Mouse (Mus musculus) heart, embryonic 14.5 days (tissue): ENCODE results near the gene Kcnj15. TPM values are rescaled to one million over a fixed set of nuclear protein-coding genes. Genes with fewer than 3 reads are reported as not detected.

Experiments used
- ATAC-seq: fragments of 200-750 bp; cut with Nextera tagmentation; 2 replicates; pipeline ENCODE4 v1.8.0; 2017; ENCODE audit warnings: low read depth, moderate TSS enrichment; ENCODE audit not compliant: insufficient number of reproducible peaks, insufficient read depth, low FRiP score
- H3K27ac ChIP-seq, 2 experiments: fragments of 200-500 bp in 1 of 2; fragments of 300-500 bp in 1 of 2; sonication (generic) in 1 of 2; replicated peaks in 1 of 2; 2 replicates each; pipeline ENCODE4 v1.5.1; 2012 to 2014; ENCODE audit warnings: low read depth in 2 of 2, low read length in 2 of 2, control low read depth in 1 of 2, mild to moderate bottlenecking in 1 of 2, mixed read lengths in 1 of 2; ENCODE audit not compliant: control insufficient read depth in 1 of 2, insufficient read depth in 1 of 2
- H3K27me3 ChIP-seq: fragments of 300-500 bp; sonication (generic); 2 replicates; pipeline ENCODE4 v1.6.1; 2014; ENCODE audit warnings: mild to moderate bottlenecking, low read length, control low read depth; ENCODE audit not compliant: control insufficient read depth, insufficient read depth
- H3K36me3 ChIP-seq: fragments of 300-500 bp; sonication (generic); 2 replicates; pipeline ENCODE4 v1.6.1; 2014; ENCODE audit warnings: mild to moderate bottlenecking, control low read depth, low read length, mixed read lengths; ENCODE audit not compliant: control insufficient read depth, insufficient read depth
- H3K4me1 ChIP-seq, 2 experiments: fragments of 200-500 bp in 1 of 2; fragments of 300-500 bp in 1 of 2; sonication (generic) in 1 of 2; 2 replicates each; pipeline ENCODE4 v1.6.1; 2012 to 2014; ENCODE audit warnings: low read length in 2 of 2, control low read depth in 1 of 2, mixed read lengths in 1 of 2; ENCODE audit not compliant: control insufficient read depth in 2 of 2, insufficient read depth in 2 of 2
- H3K4me2 ChIP-seq: fragments of 300-500 bp; sonication (generic); 2 replicates; pipeline ENCODE4 v1.6.1; 2014; ENCODE audit warnings: mild to moderate bottlenecking, low read length
- H3K4me3 ChIP-seq, 2 experiments: fragments of 200-500 bp in 1 of 2; fragments of 300-500 bp in 1 of 2; sonication (generic) in 1 of 2; 2 replicates each; pipeline ENCODE4 v1.5.1; 2012 to 2014; ENCODE audit warnings: low read length in 2 of 2, mild to moderate bottlenecking in 2 of 2, control low read depth in 1 of 2, low read depth in 1 of 2, moderate library complexity in 1 of 2; ENCODE audit not compliant: control insufficient read depth in 1 of 2, insufficient read depth in 1 of 2
- H3K9ac ChIP-seq: fragments of 300-500 bp; sonication (generic); 2 replicates; pipeline ENCODE4 v1.6.1; 2014; ENCODE audit warnings: mild to moderate bottlenecking, low read length
- H3K9me3 ChIP-seq: fragments of 300-500 bp; sonication (generic); 2 replicates; pipeline ENCODE4 v1.6.1; 2016; ENCODE audit warnings: low read length, control low read depth; ENCODE audit not compliant: control insufficient read depth
- WGBS: fragments of 180-500 bp; shearing (Covaris S2); extraction: QIAGEN DNeasy Blood & Tissue Kit; methylation state at CpG from one replicate; pipeline ENCODE4 v1.1.7; 2014; 5-methylcytosine and 5-hydroxymethylcytosine counted together
- polyA plus RNA-seq: library from polyadenylated mRNA; unstranded; fragments of >200 nt; fragmentation: Nextera tagmentation; extraction: Ambion mirVana; gene quantifications from 2 replicates; pipeline ENCODE4 v1.2.1, GENCODE M21; 2014

Kcnj15 gene
- polyA plus RNA-seq, 1 experiment from 2014 or later = 1.9 TPM

GRCm38 (mm10) chr16:95283369-95283768 lies 26.0 kb downstream of the Kcnj15 start:
- no peaks in the 10 kb centered on the region; a peak in 1 of 4 replicates for H3K4me1 ChIP-seq
- ATAC-seq = no peak
- H3K27me3 ChIP-seq = no peaks in the 10 kb centered on the region
- H3K4me2 ChIP-seq = no peak overlapping the region
- no peak overlapping the region for H3K27ac ChIP-seq
- no peaks in the 10 kb centered on the region for H3K36me3 ChIP-seq
- H3K9ac ChIP-seq = no peak overlapping the region
- WGBS = 76% methylated on average over 10 of the region's 10 CpGs
- no peak overlapping the region for H3K4me3 ChIP-seq
- no peaks in the 10 kb centered on the region for H3K9me3 ChIP-seq

GRCm38 (mm10) chr16:95284085-95284727 lies 26.8 kb downstream of the Kcnj15 start:
- Histone ChIP-seq H3K4me2 (no peak overlapping the region), H3K9ac (no peak overlapping the region), H3K36me3 (no peaks in the 10 kb centered on the region), H3K9me3 (no peaks in the 10 kb centered on the region), H3K27me3 (no peaks in the 10 kb centered on the region), H3K4me1 (no peaks in the 10 kb centered on the region), H3K27ac (0 out of 4 replicates have a peak overlapping the region, but pooled peaks of 1 of the 2 experiments have one; percentile 18), H3K4me3 (no peak overlapping the region)
- 69% methylated on average over 12 of the region's 12 CpGs for WGBS
- ATAC-seq = no peak

- no peak for ATAC-seq
- Histone ChIP-seq H3K27ac (no peak overlapping the region), H3K4me3 (no peak overlapping the region), H3K4me2 (no peak overlapping the region), H3K9me3 (no peaks in the 10 kb centered on the region), H3K4me1 (no peaks in the 10 kb centered on the region), H3K36me3 (no peaks in the 10 kb centered on the region), H3K27me3 (no peaks in the 10 kb centered on the region), H3K9ac (no peak overlapping the region)
- WGBS = 78% methylated on average over 4 of the region's 4 CpGs
These were observed 27.7 kb downstream of the Kcnj15 start for GRCm38 (mm10) chr16:95285043-95285442.

GRCm38 (mm10) chr16:95285767-95286166 lies 28.4 kb downstream of the Kcnj15 start:
- Histone ChIP-seq H3K9me3 (no peaks in the 10 kb centered on the region), H3K4me2 (no peak overlapping the region), H3K4me1 (no peaks in the 10 kb centered on the region), H3K27ac (no peak overlapping the region), H3K9ac (no peak overlapping the region), H3K27me3 (no peaks in the 10 kb centered on the region), H3K36me3 (no peaks in the 10 kb centered on the region), H3K4me3 (no peak overlapping the region)
- WGBS = 67% methylated on average over 4 of the region's 4 CpGs
- ATAC-seq = no peak

DNA sequence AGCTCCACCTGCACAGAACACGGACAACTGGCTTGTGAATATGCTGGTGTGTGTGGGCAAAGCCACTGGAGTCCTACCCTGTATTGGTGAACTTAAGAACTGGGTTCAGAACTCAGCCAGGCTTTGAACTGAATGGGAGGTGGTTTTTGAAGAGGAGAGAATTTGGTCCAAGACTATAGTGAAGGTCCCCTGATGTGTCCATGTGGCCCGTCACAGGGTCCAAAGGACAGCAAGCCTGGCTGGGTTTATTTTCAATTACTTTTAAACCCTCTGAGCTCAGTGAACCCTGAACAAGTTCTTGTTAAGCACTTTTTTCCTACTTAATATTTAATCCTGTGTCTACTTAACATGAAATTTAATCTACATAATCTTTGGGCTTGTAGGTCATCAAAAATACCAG lies 30.3 kb downstream of the Kcnj15 start:
- H3K36me3 ChIP-seq = no peaks in the 10 kb centered on the region
- no peaks in the 10 kb centered on the region for H3K27me3 ChIP-seq
- peaks cover 7 to 9% of the 10 kb centered on the region in 2 experiments; a peak in 3 of 4 replicates for H3K4me1 ChIP-seq
- H3K27ac ChIP-seq = no peak overlapping the region
- no peak overlapping the region for H3K4me2 ChIP-seq
- H3K9ac ChIP-seq = no peak overlapping the region
- 92% methylated on average over 2 of the region's 2 CpGs for WGBS
- H3K4me3 ChIP-seq = no peak overlapping the region
- ATAC-seq = no peak
- H3K9me3 ChIP-seq = no peaks in the 10 kb centered on the region

DNA sequence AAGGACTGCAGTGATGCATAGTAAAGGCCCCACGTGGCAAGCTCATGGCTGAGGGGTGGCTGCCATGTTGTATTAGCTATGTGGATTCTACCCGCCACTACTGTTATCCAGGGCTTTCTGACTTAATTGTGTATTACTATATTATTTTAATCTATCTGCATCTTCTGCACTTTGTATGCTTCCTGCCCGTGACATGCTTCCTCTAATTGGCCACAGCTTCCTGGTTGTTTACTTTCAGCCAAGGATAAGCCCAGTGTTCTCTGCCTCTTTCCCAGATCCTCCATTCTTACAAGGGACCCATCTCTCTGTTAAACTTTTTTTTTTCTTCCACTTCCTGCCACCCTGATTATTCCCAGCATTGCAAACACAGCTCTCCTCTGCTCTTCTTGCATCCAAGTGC lies 32.0 kb downstream of the Kcnj15 start:
- no peak overlapping the region for H3K27ac ChIP-seq
- H3K4me1 ChIP-seq = peaks cover 10 to 14% of the 10 kb centered on the region in 2 experiments; a peak in 3 of 4 replicates
- ATAC-seq = no peak
- H3K4me3 ChIP-seq = no peak overlapping the region
- H3K36me3 ChIP-seq = no peaks in the 10 kb centered on the region
- H3K9me3 ChIP-seq = no peaks in the 10 kb centered on the region
- H3K9ac ChIP-seq = no peak overlapping the region
- WGBS = 59% methylated on average over 3 of the region's 3 CpGs
- H3K27me3 ChIP-seq = no peaks in the 10 kb centered on the region
- H3K4me2 ChIP-seq = no peak overlapping the region

DNA sequence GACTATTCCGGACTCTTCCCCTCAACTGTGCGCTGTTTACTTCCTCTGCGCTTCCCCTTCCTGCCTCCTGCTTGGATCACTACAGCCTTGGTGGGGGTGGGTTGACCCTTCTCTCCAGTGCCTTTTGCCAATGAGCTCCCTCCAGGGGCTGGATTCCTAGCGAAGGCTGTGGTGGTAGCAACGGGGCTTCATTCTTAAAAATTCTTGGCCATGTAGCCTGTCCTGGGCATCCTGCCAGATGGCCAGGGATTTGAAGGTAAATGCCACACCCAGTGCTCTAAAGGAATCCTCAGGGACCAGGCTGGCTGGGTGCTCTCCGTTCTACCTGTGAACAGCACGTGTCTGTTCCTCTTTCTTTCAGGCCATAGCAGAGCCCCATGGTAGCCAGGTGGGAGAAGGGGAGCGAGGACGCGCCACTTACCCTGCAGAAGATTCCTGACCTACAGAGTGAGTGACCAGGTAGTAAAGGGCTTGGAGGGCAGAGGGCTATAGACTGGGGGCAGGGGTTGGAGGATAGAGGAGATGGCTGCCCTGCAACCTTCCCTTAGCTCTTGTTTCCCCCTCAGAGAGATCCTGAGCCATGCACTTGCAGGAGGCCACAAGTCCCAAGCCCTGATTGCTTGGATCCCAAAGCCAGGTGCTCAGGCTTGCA lies 34.2 kb downstream of the Kcnj15 start:
- WGBS = 61% methylated on average over 10 of the region's 10 CpGs
- Histone ChIP-seq H3K9ac (peak overlapping the region; percentile 3; the same call in 1 of the 2 replicates), H3K27ac (peak overlapping the region in 1 of 2 experiments; percentile 28; a peak in 1 of 4 replicates), H3K4me2 (peak overlapping the region; percentile 9; the same call in 1 of the 2 replicates), H3K4me3 (no peak overlapping the region), H3K4me1 (peaks cover 10 to 14% of the 10 kb centered on the region in 2 experiments; a peak in 3 of 4 replicates), H3K27me3 (no peaks in the 10 kb centered on the region), H3K36me3 (no peaks in the 10 kb centered on the region), H3K9me3 (no peaks in the 10 kb centered on the region)
- ATAC-seq = no peak; the same call in 1 of the 2 replicates
